Mouse (Mus musculus): ENCODE measurements around the gene Rapgef1.

GRCm38 (mm10) chr2:29683261-29683999, 63.9 kb downstream of the Rapgef1 start:
- TF ChIP-seq CTCF (IDR thresholded peaks at IDR 0.05; ENCODE audit: low read depth, low read length) = no peak
- TF ChIP-seq POLR2A (IDR thresholded peaks at IDR 0.05; ENCODE audit: extremely low read depth, insufficient read depth, low read length) = no peak
